Mouse (Mus musculus): Measurements from ENCODE around the gene Tmem8. TPM values are rescaled to one million over a fixed set of nuclear protein-coding genes. Genes with fewer than 3 reads are reported as not detected.
"Not testable (repeated sequence)": the region's sequence is repeated elsewhere in the genome, so short reads cannot be mapped to it uniquely, and the experiment has no call there.

The Tmem8 gene
- polyA plus RNA-seq, 1 experiment from 2014 or later: 1.4 TPM

GRCm38 (mm10) chr17:26089905-26090632, 23.0 kb upstream of the Tmem8 start, which contains the start of gene Decr2:
Gene Decr2 (minus strand): TSS chr17:26090337.
- Histone ChIP-seq H3K4me2 (peak within 1 kb of the TSS; percentile 78), H3K4me1 (peaks cover 17% of the 10 kb centered on the region), H3K9me3 (no peaks in the 10 kb centered on the region), H3K9ac (peak within 1 kb of the TSS; percentile 79), H3K36me3 (peaks cover 29% of the 10 kb centered on the region), H3K4me3 (peak within 1 kb of the TSS; percentile 63), H3K27ac (peak within 1 kb of the TSS; percentile 86), H3K27me3 (no peaks in the 10 kb centered on the region)
- WGBS: 3% methylated on average over 32 of the region's 32 CpGs
- peak; percentile 86 for ATAC-seq (ENCODE audit: insufficient number of reproducible peaks, insufficient read depth, low FRiP score, low TSS enrichment, low read depth)

- H3K4me2 ChIP-seq: peak overlapping the region; percentile 72
- ATAC-seq (ENCODE audit: insufficient number of reproducible peaks, insufficient read depth, low FRiP score, low TSS enrichment, low read depth): no peak
- no peaks in the 10 kb centered on the region for H3K27me3 ChIP-seq
- peak overlapping the region; percentile 74 for H3K4me3 ChIP-seq
- H3K9ac ChIP-seq: peak overlapping the region; percentile 88
- no peaks in the 10 kb centered on the region for H3K9me3 ChIP-seq
- H3K36me3 ChIP-seq: peaks cover 14% of the 10 kb centered on the region
- 21% methylated on average over 9 of the region's 9 CpGs for WGBS
- H3K4me1 ChIP-seq: peaks cover 12% of the 10 kb centered on the region
- H3K27ac ChIP-seq: peak overlapping the region; percentile 76
These were observed 18.5 kb upstream of the Tmem8 start for GRCm38 (mm10) chr17:26094531-26095110.

GRCm38 (mm10) chr17:26095121-26095740, 17.9 kb upstream of the Tmem8 start, which contains the start of gene Nme4:
Gene Nme4 (minus strand): TSS chr17:26095602.
- 2% methylated on average over 47 of the region's 47 CpGs for WGBS
- Histone ChIP-seq H3K4me2 (peak within 1 kb of the TSS; percentile 72), H3K4me1 (peaks cover 9% of the 10 kb centered on the region), H3K27ac (peak within 1 kb of the TSS; percentile 76), H3K27me3 (no peaks in the 10 kb centered on the region), H3K9me3 (no peaks in the 10 kb centered on the region), H3K36me3 (peaks cover 14% of the 10 kb centered on the region), H3K4me3 (peak within 1 kb of the TSS; percentile 74), H3K9ac (peak within 1 kb of the TSS; percentile 88)
- ATAC-seq (ENCODE audit: insufficient number of reproducible peaks, insufficient read depth, low FRiP score, low TSS enrichment, low read depth): peak; percentile 60

GRCm38 (mm10) chr17:26098461-26098860, 14.6 kb upstream of the Tmem8 start:
- Histone ChIP-seq H3K27ac (no peak overlapping the region), H3K9ac (no peak overlapping the region), H3K36me3 (no peaks in the 10 kb centered on the region), H3K27me3 (no peaks in the 10 kb centered on the region), H3K9me3 (no peaks in the 10 kb centered on the region), H3K4me1 (peaks cover 9% of the 10 kb centered on the region), H3K4me3 (no peak overlapping the region), H3K4me2 (no peak overlapping the region)
- no peak for ATAC-seq (ENCODE audit: insufficient number of reproducible peaks, insufficient read depth, low FRiP score, low TSS enrichment, low read depth)
- WGBS: 90% methylated on average over 7 of the region's 7 CpGs

- not testable (repeated sequence) for H3K9ac ChIP-seq; H3K9me3 ChIP-seq; H3K4me3 ChIP-seq; H3K27me3 ChIP-seq; H3K36me3 ChIP-seq; H3K27ac ChIP-seq; ATAC-seq (ENCODE audit: insufficient number of reproducible peaks, insufficient read depth, low FRiP score, low TSS enrichment, low read depth); H3K4me1 ChIP-seq; H3K4me2 ChIP-seq
- WGBS: 56% methylated on average over 3 of the region's 3 CpGs
These were observed 13.8 kb upstream of the Tmem8 start for GRCm38 (mm10) chr17:26099316-26099715.

- 28% methylated on average over 2 of the region's 2 CpGs for WGBS
- no peak for ATAC-seq (ENCODE audit: insufficient number of reproducible peaks, insufficient read depth, low FRiP score, low TSS enrichment, low read depth)
- Histone ChIP-seq H3K36me3 (no peaks in the 10 kb centered on the region), H3K4me2 (no peak overlapping the region), H3K27ac (no peak overlapping the region), H3K4me3 (no peak overlapping the region), H3K27me3 (no peaks in the 10 kb centered on the region), H3K9me3 (no peaks in the 10 kb centered on the region), H3K9ac (no peak overlapping the region), H3K4me1 (no peaks in the 10 kb centered on the region)
These were observed 12.9 kb upstream of the Tmem8 start for GRCm38 (mm10) chr17:26100166-26100565.

- WGBS: 45% methylated on average over 4 of the region's 4 CpGs
- no peaks in the 10 kb centered on the region for H3K4me1 ChIP-seq
- no peaks in the 10 kb centered on the region for H3K9me3 ChIP-seq
- no peak overlapping the region for H3K4me3 ChIP-seq
- H3K27me3 ChIP-seq: no peaks in the 10 kb centered on the region
- H3K4me2 ChIP-seq: no peak overlapping the region
- H3K9ac ChIP-seq: no peak overlapping the region
- H3K27ac ChIP-seq: no peak overlapping the region
- no peak for ATAC-seq (ENCODE audit: insufficient number of reproducible peaks, insufficient read depth, low FRiP score, low TSS enrichment, low read depth)
- no peaks in the 10 kb centered on the region for H3K36me3 ChIP-seq
These were observed 11.6 kb upstream of the Tmem8 start for GRCm38 (mm10) chr17:26101478-26101877.

GRCm38 (mm10) chr17:26105619-26106018, 7.5 kb upstream of the Tmem8 start:
- no peak for ATAC-seq (ENCODE audit: insufficient number of reproducible peaks, insufficient read depth, low FRiP score, low TSS enrichment, low read depth)
- no peaks in the 10 kb centered on the region for H3K4me1 ChIP-seq
- H3K9me3 ChIP-seq: no peaks in the 10 kb centered on the region
- 54% methylated on average over 4 of the region's 4 CpGs for WGBS
- no peak overlapping the region for H3K4me3 ChIP-seq
- no peaks in the 10 kb centered on the region for H3K36me3 ChIP-seq
- H3K27me3 ChIP-seq: peaks cover 13% of the 10 kb centered on the region
- no peak overlapping the region for H3K9ac ChIP-seq
- H3K27ac ChIP-seq: no peak overlapping the region
- no peak overlapping the region for H3K4me2 ChIP-seq

GRCm38 (mm10) chr17:26110156-26110555, 2.9 kb upstream of the Tmem8 start:
- Histone ChIP-seq H3K36me3 (no peaks in the 10 kb centered on the region), H3K27me3 (peaks cover 58% of the 10 kb centered on the region), H3K4me1 (peaks cover 13% of the 10 kb centered on the region), H3K9ac (no peak overlapping the region), H3K27ac (no peak overlapping the region), H3K4me3 (no peak overlapping the region), H3K9me3 (no peaks in the 10 kb centered on the region), H3K4me2 (no peak overlapping the region)
- no peak for ATAC-seq (ENCODE audit: insufficient number of reproducible peaks, insufficient read depth, low FRiP score, low TSS enrichment, low read depth)
- WGBS: 17% methylated on average over 4 of the region's 4 CpGs

- Histone ChIP-seq H3K9ac (no peak overlapping the region), H3K27ac (no peak overlapping the region), H3K36me3 (no peaks in the 10 kb centered on the region), H3K4me2 (no peak overlapping the region), H3K9me3 (no peaks in the 10 kb centered on the region), H3K4me3 (no peak overlapping the region), H3K4me1 (peaks cover 13% of the 10 kb centered on the region), H3K27me3 (peaks cover 67% of the 10 kb centered on the region)
- 5% methylated on average over 4 of the region's 4 CpGs for WGBS
- ATAC-seq (ENCODE audit: insufficient number of reproducible peaks, insufficient read depth, low FRiP score, low TSS enrichment, low read depth): no peak
These were observed 2.1 kb upstream of the Tmem8 start for GRCm38 (mm10) chr17:26111024-26111423.

GRCm38 (mm10) chr17:26111722-26112121, 1.4 kb upstream of the Tmem8 start:
- Histone ChIP-seq H3K4me3 (no peak overlapping the region), H3K4me2 (no peak overlapping the region), H3K27ac (no peak overlapping the region), H3K36me3 (no peaks in the 10 kb centered on the region), H3K4me1 (peaks cover 13% of the 10 kb centered on the region), H3K9ac (no peak overlapping the region), H3K27me3 (peaks cover 74% of the 10 kb centered on the region), H3K9me3 (no peaks in the 10 kb centered on the region)
- no peak for ATAC-seq (ENCODE audit: insufficient number of reproducible peaks, insufficient read depth, low FRiP score, low TSS enrichment, low read depth)
- WGBS: 14% methylated on average over 4 of the region's 4 CpGs

GRCm38 (mm10) chr17:26112751-26113150, 348 bp upstream of the Tmem8 start:
- H3K4me2 ChIP-seq: peak overlapping the region; percentile 98
- H3K4me1 ChIP-seq: peaks cover 13% of the 10 kb centered on the region
- no peak overlapping the region for H3K27ac ChIP-seq
- no peaks in the 10 kb centered on the region for H3K36me3 ChIP-seq
- no peak for ATAC-seq (ENCODE audit: insufficient number of reproducible peaks, insufficient read depth, low FRiP score, low TSS enrichment, low read depth)
- peak overlapping the region; percentile 68 for H3K9ac ChIP-seq
- peak overlapping the region; percentile 62 for H3K4me3 ChIP-seq
- no peaks in the 10 kb centered on the region for H3K9me3 ChIP-seq
- peaks cover 84% of the 10 kb centered on the region for H3K27me3 ChIP-seq
- WGBS: 15% methylated on average over 14 of the region's 14 CpGs

All from embryonic facial prominence, embryonic 13.5 days (tissue).